Mouse (Mus musculus): ENCODE measurements around the gene Trp53rka. TPM values are rescaled to one million over a fixed set of nuclear protein-coding genes. Genes with fewer than 3 reads are reported as not detected.

Gene Trp53rka
- polyA plus RNA-seq, 1 experiment from 2014 or later = 45.0 TPM

GRCm38 (mm10) chr2:165509686-165510085 is 16.6 kb upstream of the Trp53rka start:
- no peak overlapping the region for H3K9ac ChIP-seq
- H3K9me3 ChIP-seq = no peaks in the 10 kb centered on the region
- ATAC-seq (ENCODE audit: low FRiP score, low read depth) = no peak
- H3K27me3 ChIP-seq = no peaks in the 10 kb centered on the region
- peaks cover 36% of the 10 kb centered on the region for H3K4me1 ChIP-seq
- 45% methylated on average over 9 of the region's 9 CpGs for WGBS
- H3K27ac ChIP-seq = no peak overlapping the region
- no peak overlapping the region for H3K4me2 ChIP-seq (replicated peaks)
- H3K4me3 ChIP-seq = no peak overlapping the region
- H3K36me3 ChIP-seq = peaks cover 4% of the 10 kb centered on the region; the same call in 1 of the 2 replicates

GRCm38 (mm10) chr2:165503259-165504203 is 10.4 kb upstream of the Trp53rka start, which contains the start of gene Slc2a10:
TSS of gene Slc2a10 (plus strand) at chr2:165503787.
- Histone ChIP-seq H3K36me3 (no peaks in the 10 kb centered on the region), H3K9ac (peak within 1 kb of the TSS; percentile 74), H3K4me3 (peak within 1 kb of the TSS; percentile 54), H3K9me3 (no peaks in the 10 kb centered on the region), H3K27me3 (no peaks in the 10 kb centered on the region), H3K4me2 (replicated peaks) (peak within 1 kb of the TSS; percentile 77), H3K4me1 (peaks cover 23% of the 10 kb centered on the region), H3K27ac (peak within 1 kb of the TSS; percentile 61)
- 3% methylated on average over 30 of the region's 32 CpGs for WGBS
- peak; percentile 88 for ATAC-seq (ENCODE audit: low FRiP score, low read depth)

GRCm38 (mm10) chr2:165498816-165499215 is 5.7 kb upstream of the Trp53rka start:
- 0 out of 2 replicates have a peak, but pooled peaks cover 7% of the 10 kb centered on the region for H3K27me3 ChIP-seq
- H3K9me3 ChIP-seq = no peaks in the 10 kb centered on the region
- no peak overlapping the region for H3K27ac ChIP-seq
- H3K4me1 ChIP-seq = peaks cover 11% of the 10 kb centered on the region
- H3K36me3 ChIP-seq = no peaks in the 10 kb centered on the region
- H3K9ac ChIP-seq = no peak overlapping the region
- H3K4me2 ChIP-seq (replicated peaks) = no peak overlapping the region
- no peak overlapping the region for H3K4me3 ChIP-seq
- no peak for ATAC-seq (ENCODE audit: low FRiP score, low read depth)
- 63% methylated on average over 6 of the region's 6 CpGs for WGBS

DNA sequence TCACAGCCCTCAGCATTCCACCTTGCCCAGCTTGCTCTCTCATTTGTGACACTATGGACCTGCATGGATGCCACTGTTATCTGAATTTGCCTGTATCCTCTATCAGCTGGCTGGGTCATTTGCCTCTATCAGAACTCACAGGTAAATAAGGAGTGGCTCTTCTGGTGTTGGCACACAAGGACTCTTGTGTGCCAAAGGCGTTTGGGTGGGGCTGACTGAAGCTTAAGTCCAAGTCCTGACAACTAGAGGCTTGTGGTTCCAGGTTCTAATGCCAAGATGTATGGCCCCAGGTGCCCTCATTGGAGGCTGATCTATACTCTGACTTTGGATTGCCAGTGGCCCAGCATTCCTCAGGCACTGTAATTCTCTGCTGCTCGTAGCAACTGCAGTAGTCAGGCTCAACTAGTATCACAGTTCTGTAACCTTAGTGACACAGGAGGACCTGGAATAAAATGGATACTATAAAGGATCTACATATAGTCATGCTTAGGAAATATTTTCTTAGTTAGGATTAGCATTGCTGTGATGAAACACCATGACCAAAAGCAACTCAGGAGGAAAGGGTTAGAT is 4.7 kb upstream of the Trp53rka start:
- Histone ChIP-seq H3K27me3 (0 out of 2 replicates have a peak, but pooled peaks cover 7% of the 10 kb centered on the region), H3K4me3 (no peak overlapping the region), H3K4me2 (replicated peaks) (no peak overlapping the region), H3K36me3 (no peaks in the 10 kb centered on the region), H3K27ac (no peak overlapping the region), H3K9ac (no peak overlapping the region), H3K4me1 (peaks cover 6% of the 10 kb centered on the region), H3K9me3 (no peaks in the 10 kb centered on the region)
- no peak for ATAC-seq (ENCODE audit: low FRiP score, low read depth)
- WGBS = 72% methylated on average over 2 of the region's 2 CpGs

- H3K36me3 ChIP-seq = no peaks in the 10 kb centered on the region
- 0 out of 2 replicates have a peak, but pooled peaks cover 7% of the 10 kb centered on the region for H3K27me3 ChIP-seq
- no peak overlapping the region for H3K9ac ChIP-seq
- H3K27ac ChIP-seq = no peak overlapping the region
- H3K4me1 ChIP-seq = peaks cover 15% of the 10 kb centered on the region
- no peaks in the 10 kb centered on the region for H3K9me3 ChIP-seq
- no peak overlapping the region for H3K4me3 ChIP-seq
- no peak for ATAC-seq (ENCODE audit: low FRiP score, low read depth)
- no peak overlapping the region for H3K4me2 ChIP-seq (replicated peaks)
Measured at GRCm38 (mm10) chr2:165496251-165496650, 3.1 kb upstream of the Trp53rka start.

DNA sequence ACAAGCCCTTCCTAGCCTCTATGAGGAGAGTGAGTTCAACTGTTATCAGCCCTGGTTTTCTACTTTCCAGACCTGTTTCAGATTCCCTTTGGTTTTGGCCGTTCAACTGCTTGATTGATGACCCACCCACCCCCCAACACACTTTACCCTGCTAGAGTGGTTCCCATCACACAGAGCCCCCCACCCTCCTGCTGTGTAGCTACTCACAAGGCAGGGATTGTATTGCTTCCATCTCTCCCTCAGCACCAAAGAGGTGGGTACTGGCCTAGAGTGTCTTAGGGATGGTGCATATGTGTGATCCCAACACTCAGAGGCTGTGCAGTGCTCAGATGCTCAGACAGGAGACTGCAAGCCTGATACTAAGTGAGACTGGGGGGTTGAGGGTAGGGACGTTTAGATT is 1.4 kb upstream of the Trp53rka start:
- no peak for ATAC-seq (ENCODE audit: low FRiP score, low read depth)

DNA sequence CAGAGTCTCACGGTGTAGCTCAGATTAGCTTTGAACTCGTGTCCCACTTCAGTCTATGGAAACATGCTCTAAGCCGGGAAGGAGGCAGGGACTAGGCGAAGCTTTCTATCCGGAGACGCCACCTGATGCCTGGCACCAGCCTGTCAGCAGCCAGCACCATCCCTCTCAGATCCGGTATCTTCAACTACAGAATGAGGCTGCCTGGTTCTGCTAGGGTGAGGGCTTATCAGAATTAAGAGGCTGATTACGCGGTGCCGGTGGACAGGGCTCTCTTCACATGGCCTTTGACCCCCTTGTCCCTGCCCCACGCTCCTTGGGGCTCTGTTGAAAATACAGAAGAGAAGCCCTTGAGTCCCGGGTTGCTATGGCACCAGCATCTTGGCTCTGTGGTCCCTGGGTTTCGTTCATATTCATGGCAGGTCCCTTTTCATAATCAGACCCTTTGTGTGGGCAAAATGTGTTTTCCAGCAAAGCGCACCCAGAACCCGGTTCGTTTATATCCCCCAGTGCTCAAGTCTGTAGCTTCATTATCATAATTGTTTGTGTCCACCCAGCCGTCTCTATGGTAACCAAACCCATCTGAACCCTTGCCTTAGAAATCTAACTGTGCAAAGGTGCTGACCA is 575 bp upstream of the Trp53rka start:
- Histone ChIP-seq H3K9me3 (no peaks in the 10 kb centered on the region), H3K4me1 (peaks cover 15% of the 10 kb centered on the region), H3K36me3 (peaks cover 23% of the 10 kb centered on the region), H3K27ac (no peak overlapping the region), H3K4me3 (peak overlapping the region; percentile 78), H3K4me2 (replicated peaks) (peak overlapping the region; percentile 88), H3K27me3 (0 out of 2 replicates have a peak, but pooled peaks cover 7% of the 10 kb centered on the region), H3K9ac (peak overlapping the region; percentile 69)
- WGBS = 29% methylated on average over 17 of the region's 17 CpGs
- no peak for ATAC-seq (ENCODE audit: low FRiP score, low read depth)

More for the DNA sequence above, 1.4 kb upstream of the Trp53rka start:
- 51% methylated on average over 2 of the region's 2 CpGs for WGBS
- peaks cover 15% of the 10 kb centered on the region for H3K36me3 ChIP-seq
- H3K9me3 ChIP-seq = no peaks in the 10 kb centered on the region
- peaks cover 15% of the 10 kb centered on the region for H3K4me1 ChIP-seq
- H3K27ac ChIP-seq = no peak overlapping the region
- 0 out of 2 replicates have a peak, but pooled peaks cover 7% of the 10 kb centered on the region for H3K27me3 ChIP-seq
- no peak overlapping the region for H3K4me3 ChIP-seq
- H3K4me2 ChIP-seq (replicated peaks) = no peak overlapping the region
- no peak overlapping the region for H3K9ac ChIP-seq

DNA sequence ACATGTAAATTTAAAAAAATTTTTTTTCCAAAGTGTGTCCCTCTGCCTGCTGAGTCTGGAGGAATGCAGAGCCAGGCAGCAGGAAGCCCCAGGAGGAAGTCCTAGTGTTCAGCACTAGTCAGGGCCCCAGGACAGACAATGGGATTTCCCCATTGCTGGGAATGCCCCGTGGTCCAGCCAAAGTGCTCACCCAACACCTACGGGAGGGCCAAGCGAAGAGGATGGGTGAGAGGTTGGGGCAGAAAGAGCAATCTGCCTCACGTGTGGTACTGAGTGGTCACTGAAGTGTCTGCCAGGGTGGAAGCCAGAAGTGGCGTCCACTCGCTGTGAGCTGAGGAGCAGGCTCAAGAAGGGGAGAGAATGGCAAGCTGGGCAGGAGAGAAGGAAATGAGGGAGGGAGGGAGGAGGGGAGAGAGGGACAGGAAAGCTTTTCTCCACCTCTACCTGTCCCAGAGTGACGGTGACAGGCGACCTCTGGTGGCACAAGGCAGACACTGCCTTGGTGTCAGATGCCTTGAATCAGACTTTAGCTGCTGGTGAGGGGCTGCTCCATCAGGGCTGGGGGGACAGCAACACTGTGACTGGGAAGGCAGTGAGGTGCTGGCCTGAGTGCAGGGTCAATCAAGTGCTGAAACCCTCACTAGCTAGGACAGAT is 6.1 kb downstream of the Trp53rka start:
- Histone ChIP-seq H3K27me3 (no peaks in the 10 kb centered on the region), H3K27ac (no peak overlapping the region), H3K9me3 (no peaks in the 10 kb centered on the region), H3K4me1 (peaks cover 12% of the 10 kb centered on the region), H3K4me2 (replicated peaks) (no peak overlapping the region; the same call in 1 of the 2 replicates), H3K9ac (no peak overlapping the region), H3K4me3 (no peak overlapping the region), H3K36me3 (peaks cover 32% of the 10 kb centered on the region)
- WGBS = 30% methylated on average over 8 of the region's 8 CpGs
- peak; percentile 60; the same call in 1 of the 2 replicates for ATAC-seq (ENCODE audit: low FRiP score, low read depth)

GRCm38 (mm10) chr2:165486401-165486800 is 6.7 kb downstream of the Trp53rka start:
- peaks cover 32% of the 10 kb centered on the region for H3K36me3 ChIP-seq
- no peak overlapping the region for H3K27ac ChIP-seq
- WGBS = 81% methylated on average over 5 of the region's 5 CpGs
- H3K4me3 ChIP-seq = no peak overlapping the region
- no peak for ATAC-seq (ENCODE audit: low FRiP score, low read depth)
- H3K27me3 ChIP-seq = no peaks in the 10 kb centered on the region
- H3K9me3 ChIP-seq = no peaks in the 10 kb centered on the region
- H3K9ac ChIP-seq = no peak overlapping the region
- peaks cover 10% of the 10 kb centered on the region for H3K4me1 ChIP-seq
- H3K4me2 ChIP-seq (replicated peaks) = no peak overlapping the region

DNA sequence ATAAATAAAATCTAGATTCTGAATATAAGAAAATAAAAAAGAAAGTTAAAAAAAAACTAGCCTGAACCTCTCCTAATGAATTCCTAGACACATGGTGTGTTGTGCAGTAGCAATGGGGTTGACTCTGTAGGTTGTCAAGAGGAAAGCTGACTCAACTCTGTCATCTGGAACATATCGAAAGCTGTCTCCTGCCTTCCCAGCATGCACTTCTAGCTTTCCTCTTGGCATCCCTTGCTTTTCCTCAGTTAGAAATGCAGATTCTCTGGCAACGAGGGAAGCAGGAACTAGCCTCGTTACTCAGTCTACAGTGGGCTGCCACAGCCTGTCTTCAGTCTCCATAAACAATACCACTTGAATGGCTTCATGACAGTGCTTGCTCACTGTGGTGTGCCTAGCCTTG is 7.3 kb downstream of the Trp53rka start:
- no peaks in the 10 kb centered on the region for H3K27me3 ChIP-seq
- H3K9me3 ChIP-seq = no peaks in the 10 kb centered on the region
- 61% methylated on average over 3 of the region's 3 CpGs for WGBS
- no peak overlapping the region for H3K4me2 ChIP-seq (replicated peaks)
- H3K4me3 ChIP-seq = no peak overlapping the region
- peaks cover 30% of the 10 kb centered on the region for H3K36me3 ChIP-seq
- H3K27ac ChIP-seq = no peak overlapping the region
- H3K4me1 ChIP-seq = peaks cover 10% of the 10 kb centered on the region
- ATAC-seq (ENCODE audit: low FRiP score, low read depth) = no peak
- no peak overlapping the region for H3K9ac ChIP-seq

DNA sequence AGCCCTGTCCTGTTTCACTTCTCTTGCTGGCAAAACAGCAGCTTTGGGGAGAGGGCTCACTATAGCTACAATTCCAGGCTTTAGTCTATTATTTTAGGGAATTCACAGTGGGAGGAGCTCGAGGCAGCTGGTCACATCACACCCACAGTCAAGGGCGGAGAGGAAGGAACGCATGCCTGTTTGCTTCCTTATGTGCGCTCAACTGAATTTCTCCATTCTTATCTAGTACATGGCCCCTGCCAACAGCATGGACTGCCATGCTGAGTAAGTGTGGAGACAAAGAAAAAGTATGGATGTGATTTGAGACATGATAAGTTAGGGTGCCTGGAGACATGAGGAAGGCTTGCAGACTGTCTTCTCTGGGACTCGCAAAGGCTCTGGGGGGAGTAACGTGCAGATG is 9.0 kb downstream of the Trp53rka start:
- 63% methylated on average over 6 of the region's 6 CpGs for WGBS
- peaks cover 10% of the 10 kb centered on the region for H3K4me1 ChIP-seq

More for the DNA sequence above, 9.0 kb downstream of the Trp53rka start:
- H3K9me3 ChIP-seq = no peaks in the 10 kb centered on the region
- H3K4me3 ChIP-seq = no peak overlapping the region
- H3K27me3 ChIP-seq = no peaks in the 10 kb centered on the region
- H3K9ac ChIP-seq = no peak overlapping the region
- ATAC-seq (ENCODE audit: low FRiP score, low read depth) = no peak
- peaks cover 13% of the 10 kb centered on the region for H3K36me3 ChIP-seq
- no peak overlapping the region for H3K4me2 ChIP-seq (replicated peaks)
- H3K27ac ChIP-seq = no peak overlapping the region
